Mouse (Mus musculus) forebrain, embryonic 11.5 days (tissue): Measurements from ENCODE around the gene Pld2. TPM values are rescaled to one million over a fixed set of nuclear protein-coding genes. Genes with fewer than 3 reads are reported as not detected.

Experiments used
- ATAC-seq: fragments of 200-750 bp; cut with Nextera tagmentation; replicated peaks from 2 replicates; pipeline ENCODE4 v1.8.0; 2017; ENCODE audit warnings: moderate TSS enrichment; ENCODE audit not compliant: low FRiP score
- DNase-seq: peaks from one replicate; pipeline ENCODE4 v3.0.0-alpha.2; 2017; ENCODE audit warnings: low spot score
- H3K27ac ChIP-seq: fragments of 300-500 bp; sonication (generic); 2 replicates; pipeline ENCODE4 v1.5.1; 2014; ENCODE audit warnings: low read depth, low read length
- H3K27me3 ChIP-seq: fragments of 300-500 bp; sonication (generic); 2 replicates; pipeline ENCODE4 v1.6.1; 2014; ENCODE audit warnings: mild to moderate bottlenecking, low read length, mixed read lengths; ENCODE audit not compliant: control insufficient read depth, insufficient read depth
- H3K36me3 ChIP-seq: fragments of 300-500 bp; sonication (generic); 2 replicates; pipeline ENCODE4 v1.6.1; 2014; ENCODE audit warnings: mild to moderate bottlenecking, low read length, moderate library complexity, mixed read lengths; ENCODE audit not compliant: control insufficient read depth, insufficient read depth
- H3K4me1 ChIP-seq: fragments of 300-500 bp; sonication (generic); replicated peaks from 2 replicates; pipeline ENCODE4 v1.6.1; 2014; ENCODE audit warnings: low read length, mixed read lengths; ENCODE audit not compliant: control insufficient read depth, insufficient read depth
- H3K4me2 ChIP-seq: fragments of 300-500 bp; sonication (generic); 2 replicates; pipeline ENCODE4 v1.6.1; 2014; ENCODE audit warnings: low read depth, mild to moderate bottlenecking, low read length, moderate library complexity, mixed read lengths; ENCODE audit not compliant: severe bottlenecking
- H3K4me3 ChIP-seq: fragments of 300-500 bp; sonication (generic); 2 replicates; pipeline ENCODE4 v1.5.1; 2014; ENCODE audit warnings: low read depth, low read length
- H3K9ac ChIP-seq: fragments of 300-500 bp; sonication (generic); 2 replicates; pipeline ENCODE4 v1.6.1; 2014; ENCODE audit warnings: low read length
- H3K9me3 ChIP-seq: fragments of 300-500 bp; sonication (generic); 2 replicates; pipeline ENCODE4 v1.6.1; 2016; ENCODE audit warnings: low read length, mixed read lengths; ENCODE audit not compliant: control insufficient read depth
- WGBS: fragments of 180-500 bp; shearing (Covaris S2); extraction: QIAGEN DNeasy Blood & Tissue Kit; methylation state at CpG from one replicate; pipeline ENCODE4 v1.1.7; 2014; 5-methylcytosine and 5-hydroxymethylcytosine counted together
- polyA plus RNA-seq: library from polyadenylated mRNA; unstranded; fragments of >200 nt; fragmentation: Nextera tagmentation; extraction: Ambion mirVana; gene quantifications from 2 replicates; pipeline ENCODE4 v1.2.1, GENCODE M21; 2014

The Pld2 gene
- polyA plus RNA-seq, 1 experiment from 2014 or later = 3.2 TPM

GRCm38 (mm10) chr11:70532839-70533238 is 7.0 kb upstream of the Pld2 start, which contains the start of gene Gm40193:
Gene Gm40193, minus strand, starts transcription at chr11:70532939.
- no peak for ATAC-seq
- WGBS = 84% methylated on average over 6 of the region's 6 CpGs
- Histone ChIP-seq H3K4me2 (no peak within 1 kb of the TSS), H3K9ac (no peak within 1 kb of the TSS), H3K4me1 (no peaks in the 10 kb centered on the region), H3K27ac (no peak within 1 kb of the TSS), H3K36me3 (no peaks in the 10 kb centered on the region), H3K9me3 (no peaks in the 10 kb centered on the region), H3K27me3 (no peaks in the 10 kb centered on the region), H3K4me3 (no peak within 1 kb of the TSS)
- no peak for DNase-seq

DNA sequence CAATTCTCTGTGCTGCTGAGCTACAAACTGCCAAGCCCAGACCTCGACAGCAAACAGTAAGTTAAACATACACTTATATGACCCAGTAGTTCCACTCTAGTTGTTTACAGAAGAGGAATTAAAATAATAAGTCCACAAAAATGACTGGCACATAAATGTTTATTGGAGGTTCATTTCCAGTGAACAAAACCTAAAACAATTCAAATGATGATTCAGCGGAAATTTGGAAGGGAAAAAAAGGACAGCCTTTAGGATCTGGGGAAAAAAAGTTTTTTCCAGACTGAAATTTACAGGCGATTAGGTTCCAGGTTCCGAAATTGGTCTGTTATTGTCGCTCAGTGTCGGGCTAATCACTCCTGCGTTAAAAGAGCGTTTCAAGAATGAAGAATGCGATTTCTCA is 441 bp upstream of the Pld2 start:
- Histone ChIP-seq H3K4me1 (0 out of 2 replicates have a peak, but pooled peaks cover 2% of the 10 kb centered on the region), H3K9me3 (no peaks in the 10 kb centered on the region), H3K27ac (no peak overlapping the region), H3K36me3 (no peaks in the 10 kb centered on the region), H3K27me3 (peaks cover 4% of the 10 kb centered on the region; the same call in 1 of the 2 replicates), H3K4me3 (peak overlapping the region; percentile 49), H3K9ac (peak overlapping the region; percentile 63), H3K4me2 (peak overlapping the region; percentile 91)
- ATAC-seq (no peak), DNase-seq (no peak)
- 17% methylated on average over 9 of the region's 9 CpGs for WGBS

DNA sequence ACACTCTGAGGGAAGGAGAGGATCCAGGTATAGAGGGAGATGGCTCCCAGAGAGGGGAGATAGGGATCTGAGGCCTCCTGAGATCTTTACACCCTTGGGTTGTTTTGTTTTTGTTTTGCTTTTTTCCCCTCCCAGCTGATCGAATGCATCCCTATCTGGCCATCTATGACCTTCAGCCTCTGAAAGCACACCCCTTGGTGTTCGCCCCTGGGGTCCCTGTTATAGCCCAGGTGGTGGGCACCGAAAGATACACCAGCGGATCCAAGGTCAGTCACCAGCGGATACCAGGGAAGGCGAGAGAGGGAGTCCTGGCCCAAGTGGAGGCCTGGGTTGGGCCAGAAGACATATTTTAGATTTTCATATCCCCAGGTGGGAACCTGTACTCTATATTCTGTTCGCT is 1.1 kb downstream of the Pld2 start:
- no peaks in the 10 kb centered on the region for H3K9me3 ChIP-seq
- 91% methylated on average over 7 of the region's 7 CpGs for WGBS
- no peak overlapping the region for H3K9ac ChIP-seq
- peak overlapping the region; percentile 49 for H3K4me3 ChIP-seq
- DNase-seq (no peak), ATAC-seq (no peak)
- H3K4me2 ChIP-seq = no peak overlapping the region; the same call in 1 of the 2 replicates
- H3K36me3 ChIP-seq = no peaks in the 10 kb centered on the region
- H3K27me3 ChIP-seq = peaks cover 4% of the 10 kb centered on the region; the same call in 1 of the 2 replicates
- H3K4me1 ChIP-seq = 0 out of 2 replicates have a peak, but pooled peaks cover 2% of the 10 kb centered on the region
- no peak overlapping the region for H3K27ac ChIP-seq

DNA sequence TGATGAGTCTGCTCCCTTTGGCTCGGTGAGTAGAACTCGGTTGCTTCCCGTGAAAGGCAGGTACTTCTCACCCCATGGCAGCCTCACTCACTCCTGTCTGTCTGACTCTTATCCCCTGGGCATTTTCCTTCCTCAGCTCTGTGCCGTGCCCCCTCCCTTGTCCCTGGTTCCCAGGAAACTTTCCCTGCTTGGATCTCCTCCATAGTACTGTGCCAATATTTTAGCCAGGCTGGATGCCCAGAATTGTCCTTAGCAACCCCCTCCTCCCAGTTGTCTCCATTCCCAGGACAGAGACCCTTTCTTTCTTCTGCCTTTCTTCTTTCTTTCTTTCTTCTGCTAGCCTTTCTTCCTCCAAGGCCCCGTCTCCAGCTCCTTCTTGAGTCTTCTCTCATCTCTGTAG is 1.6 kb downstream of the Pld2 start:
- ATAC-seq (no peak), DNase-seq (no peak)
- Histone ChIP-seq H3K36me3 (no peaks in the 10 kb centered on the region), H3K27me3 (peaks cover 4% of the 10 kb centered on the region; the same call in 1 of the 2 replicates), H3K9ac (no peak overlapping the region), H3K27ac (no peak overlapping the region), H3K9me3 (no peaks in the 10 kb centered on the region), H3K4me2 (no peak overlapping the region), H3K4me3 (no peak overlapping the region), H3K4me1 (0 out of 2 replicates have a peak, but pooled peaks cover 2% of the 10 kb centered on the region)
- WGBS = 85% methylated on average over 5 of the region's 5 CpGs

GRCm38 (mm10) chr11:70544496-70544895 is 4.6 kb downstream of the Pld2 start:
- Histone ChIP-seq H3K4me3 (no peak overlapping the region), H3K27ac (no peak overlapping the region), H3K4me2 (no peak overlapping the region), H3K4me1 (0 out of 2 replicates have a peak, but pooled peaks cover 2% of the 10 kb centered on the region), H3K9ac (no peak overlapping the region), H3K9me3 (no peaks in the 10 kb centered on the region), H3K36me3 (no peaks in the 10 kb centered on the region), H3K27me3 (peaks cover 4% of the 10 kb centered on the region; the same call in 1 of the 2 replicates)
- no peak for ATAC-seq
- DNase-seq = no peak
- 73% methylated on average over 7 of the region's 7 CpGs for WGBS

- H3K4me3 ChIP-seq = no peak overlapping the region
- no peak for ATAC-seq
- 86% methylated on average over 8 of the region's 8 CpGs for WGBS
- no peaks in the 10 kb centered on the region for H3K4me1 ChIP-seq
- no peak overlapping the region for H3K4me2 ChIP-seq
- H3K27ac ChIP-seq = no peak overlapping the region
- no peak for DNase-seq
- H3K9ac ChIP-seq = no peak overlapping the region
- H3K9me3 ChIP-seq = no peaks in the 10 kb centered on the region
- H3K36me3 ChIP-seq = no peaks in the 10 kb centered on the region
- H3K27me3 ChIP-seq = no peaks in the 10 kb centered on the region
Measured at GRCm38 (mm10) chr11:70551526-70551925, 11.7 kb downstream of the Pld2 start.

DNA sequence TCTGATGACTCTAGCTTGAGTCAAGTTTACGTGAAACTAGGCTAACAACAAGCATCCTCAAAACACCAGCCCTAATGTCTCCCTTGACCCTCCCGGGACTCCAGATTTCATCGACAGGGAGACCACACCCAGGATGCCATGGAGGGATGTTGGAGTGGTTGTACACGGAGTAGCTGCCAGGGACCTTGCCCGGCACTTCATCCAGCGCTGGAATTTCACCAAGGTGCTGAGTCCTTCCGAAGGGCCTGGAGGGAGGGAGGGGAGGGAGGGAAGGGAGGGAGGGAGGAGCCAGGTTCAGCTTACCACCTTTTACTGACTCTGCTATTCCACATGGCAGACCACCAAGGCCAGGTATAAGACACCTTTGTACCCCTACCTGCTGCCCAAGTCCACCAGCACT is 14.1 kb downstream of the Pld2 start:
- H3K27me3 ChIP-seq = no peaks in the 10 kb centered on the region
- H3K4me1 ChIP-seq = no peaks in the 10 kb centered on the region
- whole genome bisulfite sequencing = 37% methylated on average over 7 of the region's 7 CpGs
- H3K9me3 ChIP-seq = no peaks in the 10 kb centered on the region
- ATAC-seq (no peak), DNase-seq (no peak)
- no peak overlapping the region for H3K9ac ChIP-seq
- no peak overlapping the region for H3K27ac ChIP-seq
- no peak overlapping the region for H3K4me2 ChIP-seq
- H3K36me3 ChIP-seq = no peaks in the 10 kb centered on the region
- no peak overlapping the region for H3K4me3 ChIP-seq

GRCm38 (mm10) chr11:70557545-70557944 is 17.7 kb downstream of the Pld2 start:
- no peak overlapping the region for H3K27ac ChIP-seq
- H3K9ac ChIP-seq = no peak overlapping the region
- no peaks in the 10 kb centered on the region for H3K27me3 ChIP-seq
- H3K36me3 ChIP-seq = no peaks in the 10 kb centered on the region
- DNase-seq = no peak
- WGBS = 89% methylated on average over 9 of the region's 9 CpGs
- H3K9me3 ChIP-seq = no peaks in the 10 kb centered on the region
- no peak overlapping the region for H3K4me2 ChIP-seq
- ATAC-seq = no peak
- H3K4me3 ChIP-seq = no peak overlapping the region
- H3K4me1 ChIP-seq = peaks cover 3% of the 10 kb centered on the region; the same call in 1 of the 2 replicates

GRCm38 (mm10) chr11:70561937-70562286 is 22.0 kb downstream of the Pld2 start:
- peaks cover 9% of the 10 kb centered on the region for H3K4me1 ChIP-seq
- H3K4me3 ChIP-seq = peak overlapping the region; percentile 85
- no peaks in the 10 kb centered on the region for H3K9me3 ChIP-seq
- DNase-seq = no peak
- 0 out of 2 replicates have a peak overlapping the region, but pooled peaks have one; percentile 25 for H3K27ac ChIP-seq
- peak overlapping the region; percentile 89 for H3K4me2 ChIP-seq
- peak overlapping the region; percentile 81; the same call in 1 of the 2 replicates for H3K9ac ChIP-seq
- H3K27me3 ChIP-seq = no peaks in the 10 kb centered on the region
- no peak for ATAC-seq
- no peaks in the 10 kb centered on the region for H3K36me3 ChIP-seq
- 2% methylated on average over 2 of the region's 2 CpGs for WGBS
